Mouse (Mus musculus) G1E (cell line): ENCODE measurements around the gene Grip1. TPM values are rescaled to one million over a fixed set of nuclear protein-coding genes. Genes with fewer than 3 reads are reported as not detected.

Experiments used
- ATAC-seq: 2 replicates; pipeline ENCODE4 v1.8.0; 2016; ENCODE audit warnings: mild to moderate bottlenecking; ENCODE audit not compliant: insufficient number of reproducible peaks, poor library complexity, low FRiP score, severe bottlenecking; ENCODE audit errors: extremely low read depth
- DNase-seq: peaks from one replicate; pipeline ENCODE4 v3.0.0; 2012; ENCODE audit warnings: low spot score
- H3K27me3 ChIP-seq: 2 replicates; pipeline ENCODE4 v1.6.1; 2012; ENCODE audit warnings: mild to moderate bottlenecking, low read length, inconsistent platforms; ENCODE audit not compliant: insufficient read depth
- H3K36me3 ChIP-seq: replicated peaks from 2 replicates; pipeline ENCODE3; 2012; ENCODE audit warnings: mild to moderate bottlenecking, inconsistent platforms
- H3K4me1 ChIP-seq: 2 replicates; pipeline ENCODE4 v1.6.1; 2012; ENCODE audit warnings: low read depth, low read length, inconsistent platforms, mixed read lengths; ENCODE audit not compliant: insufficient read depth
- H3K4me3 ChIP-seq: 2 replicates; pipeline ENCODE4 v1.5.1; 2012; ENCODE audit warnings: low read depth, mild to moderate bottlenecking, inconsistent platforms, low read length, moderate library complexity, mixed read lengths
- H3K9me3 ChIP-seq: replicated peaks from 2 replicates; pipeline ENCODE4 v1.6.1; 2012; ENCODE audit warnings: inconsistent platforms
- CTCF ChIP-seq: IDR thresholded peaks from 2 replicates; pipeline ENCODE4 v1.5.1; 2012; ENCODE audit warnings: low read depth, low read length, inconsistent platforms, mixed read lengths
- GATA1 ChIP-seq: IDR thresholded peaks from 2 replicates; pipeline ENCODE4 v1.6.1; 2012; ENCODE audit warnings: borderline replicate concordance, low read length, inconsistent platforms, mixed read lengths
- GATA2 ChIP-seq: IDR thresholded peaks from 2 replicates; pipeline ENCODE4 v1.6.1; 2012; ENCODE audit warnings: low read depth, low read length, inconsistent platforms, borderline replicate concordance
- POLR2AphosphoS5 ChIP-seq: IDR thresholded peaks from 2 replicates; pipeline ENCODE4 v1.6.1; 2012; ENCODE audit warnings: low read depth, low read length, inconsistent platforms; ENCODE audit not compliant: insufficient replicate concordance
- TAL1 ChIP-seq: conservative IDR thresholded peaks from 2 replicates; pipeline ENCODE4 v1.6.1; 2012; ENCODE audit warnings: low read depth, low read length, inconsistent platforms, mixed read lengths
- polyA plus RNA-seq: library from polyadenylated mRNA; stranded (reverse); fragments of >175 nt; gene quantifications from 2 replicates; pipeline ENCODE4 v1.2.3, GENCODE M21; 2012
- total RNA-seq, 2 experiments: library from RNA; stranded (forward) in 1 of 2; stranded (reverse) in 1 of 2; fragments of 200-1000 nt in 1 of 2; fragments of >200 nt in 1 of 2; fragmentation: Nextera tagmentation in 1 of 2; gene quantifications; 2 replicates each; pipeline ENCODE4 v1.2.3; 2014 to 2017

Grip1 gene
- total and polyA plus RNA-seq, 3 experiments: 0.11 TPM; not detected in 2

DNA sequence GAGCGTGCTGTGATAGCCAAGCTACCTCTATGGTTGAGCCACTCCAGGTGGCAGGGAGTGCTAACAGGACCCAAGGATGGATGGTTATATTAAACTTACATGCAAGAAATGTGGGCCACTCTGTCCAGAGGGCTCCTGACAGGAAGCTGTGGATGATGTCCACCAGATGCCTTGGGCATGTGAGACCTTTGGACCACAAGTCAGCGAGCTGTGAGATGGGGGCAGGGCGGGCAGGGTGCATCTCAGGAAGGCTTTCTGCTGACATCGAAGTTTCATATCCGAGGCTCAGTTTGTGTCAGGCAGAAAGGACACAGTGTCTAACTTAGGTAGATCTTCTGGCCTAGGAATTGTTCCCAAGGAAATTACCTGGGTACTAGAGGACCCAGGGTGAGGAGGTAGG, 362.4 kb downstream of the Grip1 start:
- no peaks in the 10 kb centered on the region for H3K4me1 ChIP-seq
- ATAC-seq (no peak), DNase-seq (no peak)
- H3K9me3 ChIP-seq: peaks cover 62% of the 10 kb centered on the region
- no peaks in the 10 kb centered on the region for H3K27me3 ChIP-seq
- no peak for TF ChIP-seq GATA2
- no peak for TF ChIP-seq POLR2AphosphoS5
- TF ChIP-seq TAL1: no peak
- no peak for TF ChIP-seq CTCF
- TF ChIP-seq GATA1: no peak
- no peak overlapping the region for H3K4me3 ChIP-seq
- no peaks in the 10 kb centered on the region for H3K36me3 ChIP-seq

GRCm38 (mm10) chr10:119818381-119818780, 364.8 kb downstream of the Grip1 start:
- H3K36me3 ChIP-seq: no peaks in the 10 kb centered on the region
- no peak overlapping the region for H3K4me3 ChIP-seq
- H3K9me3 ChIP-seq: peaks cover 54% of the 10 kb centered on the region
- no peak for TF ChIP-seq CTCF
- no peak for TF ChIP-seq TAL1
- no peak for TF ChIP-seq GATA2
- no peak for TF ChIP-seq GATA1
- TF ChIP-seq POLR2AphosphoS5: no peak
- H3K4me1 ChIP-seq: no peaks in the 10 kb centered on the region
- H3K27me3 ChIP-seq: no peaks in the 10 kb centered on the region
- ATAC-seq (no peak), DNase-seq (no peak)

GRCm38 (mm10) chr10:119819102-119819681, 365.6 kb downstream of the Grip1 start:
- Histone ChIP-seq H3K36me3 (no peaks in the 10 kb centered on the region), H3K27me3 (no peaks in the 10 kb centered on the region), H3K4me1 (no peaks in the 10 kb centered on the region), H3K9me3 (peaks cover 56% of the 10 kb centered on the region), H3K4me3 (no peak overlapping the region)
- no peak for TF ChIP-seq TAL1
- TF ChIP-seq CTCF: no peak
- no peak for TF ChIP-seq GATA2
- no peak for TF ChIP-seq POLR2AphosphoS5
- TF ChIP-seq GATA1: no peak
- DNase-seq: no peak
- ATAC-seq: no peak

DNA sequence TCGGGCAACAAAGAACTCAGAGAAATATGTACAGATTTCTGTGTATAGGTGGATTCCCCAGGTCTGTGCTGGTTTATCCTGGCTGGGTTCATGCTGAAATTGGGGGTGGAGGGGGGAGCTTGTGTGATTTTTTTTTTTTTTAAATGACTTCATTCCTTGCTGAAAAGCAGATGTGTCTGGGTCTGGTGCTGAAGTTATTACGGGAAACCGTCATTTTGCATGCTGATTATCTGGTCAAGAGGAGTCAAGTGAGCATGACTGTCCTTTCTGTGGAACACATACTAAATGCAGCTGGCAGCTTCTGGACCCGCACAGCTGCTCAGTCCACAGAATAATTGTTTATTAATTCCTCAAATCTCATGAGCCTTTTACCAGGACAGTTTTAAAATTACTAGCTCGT, 366.1 kb downstream of the Grip1 start:
- Histone ChIP-seq H3K9me3 (peaks cover 57% of the 10 kb centered on the region), H3K4me1 (no peaks in the 10 kb centered on the region), H3K4me3 (no peak overlapping the region), H3K27me3 (no peaks in the 10 kb centered on the region), H3K36me3 (no peaks in the 10 kb centered on the region)
- no peak for TF ChIP-seq GATA1
- TF ChIP-seq TAL1: no peak
- TF ChIP-seq GATA2: no peak
- TF ChIP-seq CTCF: no peak
- no peak for TF ChIP-seq POLR2AphosphoS5
- ATAC-seq (no peak), DNase-seq (no peak)

DNA sequence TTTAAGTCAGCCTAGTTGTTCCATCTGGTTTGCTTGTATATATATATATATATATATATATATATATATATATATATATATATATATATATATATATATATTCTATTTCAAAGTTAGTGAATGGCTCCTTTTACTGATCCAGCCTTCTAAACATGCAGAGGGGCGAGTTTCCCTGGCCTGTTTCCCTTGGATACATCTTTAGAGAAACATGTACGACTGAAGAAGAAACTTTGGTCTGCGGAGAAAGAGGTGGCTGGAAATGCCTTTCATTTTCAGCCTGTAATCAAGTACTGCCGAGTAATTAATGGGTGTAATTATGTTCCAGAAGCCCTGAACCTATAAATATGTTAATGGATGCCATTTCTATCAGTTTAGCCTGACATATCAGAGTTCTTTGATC, 366.8 kb downstream of the Grip1 start:
- no peaks in the 10 kb centered on the region for H3K36me3 ChIP-seq
- ATAC-seq (no peak), DNase-seq (no peak)
- TF ChIP-seq POLR2AphosphoS5 (no peak), CTCF (no peak), GATA2 (no peak), GATA1 (no peak), TAL1 (no peak)
- no peaks in the 10 kb centered on the region for H3K27me3 ChIP-seq
- H3K4me1 ChIP-seq: no peaks in the 10 kb centered on the region
- no peak overlapping the region for H3K4me3 ChIP-seq
- H3K9me3 ChIP-seq: peaks cover 56% of the 10 kb centered on the region

GRCm38 (mm10) chr10:119823691-119824090, 370.1 kb downstream of the Grip1 start:
- H3K27me3 ChIP-seq: no peaks in the 10 kb centered on the region
- ATAC-seq (no peak), DNase-seq (no peak)
- TF ChIP-seq TAL1: no peak
- TF ChIP-seq GATA1: no peak
- H3K9me3 ChIP-seq: peaks cover 62% of the 10 kb centered on the region
- no peaks in the 10 kb centered on the region for H3K36me3 ChIP-seq
- H3K4me3 ChIP-seq: no peak overlapping the region
- no peaks in the 10 kb centered on the region for H3K4me1 ChIP-seq

DNA sequence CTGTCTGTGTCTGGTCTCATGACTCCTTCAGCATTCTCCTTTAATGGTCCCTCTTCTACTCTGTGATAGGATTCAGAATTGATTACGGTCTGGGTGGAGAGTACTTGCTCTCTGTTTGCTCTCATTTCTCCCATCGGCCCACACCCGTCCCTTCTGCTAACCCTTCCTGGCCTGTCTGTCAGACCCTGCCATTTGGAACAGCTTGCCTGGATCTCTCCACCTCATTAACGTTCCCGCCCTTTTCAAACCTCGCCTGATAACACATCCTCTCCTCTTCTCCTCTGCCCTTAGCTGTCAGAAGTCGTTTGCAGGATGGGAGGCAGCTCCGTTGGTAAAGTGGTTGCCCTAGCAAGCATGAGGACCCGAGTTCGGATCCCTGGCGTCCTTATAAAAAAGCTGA, 370.9 kb downstream of the Grip1 start:
- no peaks in the 10 kb centered on the region for H3K4me1 ChIP-seq
- H3K4me3 ChIP-seq: no peak overlapping the region
- H3K9me3 ChIP-seq: peaks cover 62% of the 10 kb centered on the region
- H3K27me3 ChIP-seq: no peaks in the 10 kb centered on the region
- no peaks in the 10 kb centered on the region for H3K36me3 ChIP-seq
- no peak for DNase-seq
- TF ChIP-seq GATA2 (no peak), GATA1 (no peak), POLR2AphosphoS5 (no peak), CTCF (no peak), TAL1 (no peak)
- no peak for ATAC-seq
